Comparison of ENCODE assay signal across 8 mouse cellular contexts in genomic region chr7:74554608-74555311, GRCm38 (mm10). TPM values are rescaled to one million over a fixed set of nuclear protein-coding genes. Genes with fewer than 3 reads are reported as not detected.
DNase-seq lines count a peak whose midpoint lies in the region; ATAC-seq lines count a peak whose summit lies in the region.

Gene Slco3a1 (minus strand): TSS chr7:74554780.

- DNase-seq in adrenal gland, adult (ENCODE audit: inconsistent age in 2 of 2, low spot score in 1 of 2), result peak; percentile 87 to 94
- peak; percentile 80 for DNase-seq in embryo, embryonic 10.5 days (ENCODE audit: low spot score)
- peak; percentile 57 to 68 for DNase-seq in gastrocnemius, postnatal 4 days (ENCODE audit: low spot score in 2 of 2)
- DNase-seq in left cerebral cortex, postnatal 25 days (ENCODE audit: low spot score in 2 of 2), result peak; percentile 77
- DNase-seq in mesoderm, embryonic 11.5 days (ENCODE audit: low read depth, low spot score), result peak; percentile 68
- peak; percentile 61 for DNase-seq in right cerebral cortex, postnatal 36 days (ENCODE audit: low spot score in 2 of 2)
- DNase-seq in urinary bladder, postnatal 4 days (ENCODE audit: low spot score in 2 of 2), result peak; percentile 67 to 72

- H3K27me3 ChIP-seq in intestine, embryonic 16.5 days (replicated peaks; ENCODE audit: control insufficient read depth, insufficient read depth, low read length), result peaks cover 17% of the 10 kb centered on the region; the same call in 1 of the 2 replicates

- no peaks in the 10 kb centered on the region for H3K36me3 ChIP-seq in intestine, embryonic 16.5 days (ENCODE audit: control insufficient read depth, insufficient read depth, low read length)

- peak within 1 kb of the TSS; percentile 87 for H3K9ac ChIP-seq in intestine, embryonic 16.5 days (ENCODE audit: low read depth, low read length)

- 0 out of 2 replicates have a peak, but pooled peaks cover 3% of the 10 kb centered on the region for H3K4me1 ChIP-seq in intestine, embryonic 16.5 days (ENCODE audit: control insufficient read depth, insufficient read depth, low read length)

- peak within 1 kb of the TSS; percentile 61; the same call in 1 of the 2 replicates for H3K27ac ChIP-seq in intestine, embryonic 16.5 days (ENCODE audit: low read length)

- intact Hi-C loops in left cerebral cortex, postnatal 25 days (cut with DNase I), result loop anchor here (1.0 to 5.0 kb wide), 5 partner anchors 52 to 556 kb away; no protein-coding TSS in a partner anchor

- ATAC-seq in intestine, embryonic 16.5 days, result peak; percentile 89

- no peaks in the 10 kb centered on the region for H3K9me3 ChIP-seq in intestine, embryonic 16.5 days (ENCODE audit: control insufficient read depth, low read length)

- peak within 1 kb of the TSS; percentile 99 for H3K4me2 ChIP-seq in intestine, embryonic 16.5 days (ENCODE audit: low read depth, low read length)

- 1% methylated on average over 65 of the region's 66 CpGs for WGBS in intestine, embryonic 16.5 days

- peak within 1 kb of the TSS; percentile 73 for H3K4me3 ChIP-seq in intestine, embryonic 16.5 days (ENCODE audit: low read length)

RNA-seq across cellular contexts. Expression of gene Slco3a1, which starts in this region (rescaled TPM):
- total RNA-seq in gastrocnemius, postnatal 4 days (2021), result 10 to 100 TPM; 30.0 to 30.2 TPM
- 6.7 and 6.8 TPM in 2 replicates for polyA plus RNA-seq in intestine, embryonic 16.5 days (2015; fragmentation: Nextera tagmentation; extraction: Ambion mirVana)
- 10 to 100 TPM; 52.5 to 56.1 TPM for total RNA-seq in left cerebral cortex, postnatal 25 days (2021)

Comparison
In these comparisons a context has a peak if more than half of its experiments do, and no peak if none do; other contexts are left out.
1. Peak in every context shown above with its lines: DNase-seq, ATAC-seq, H3K4me3 ChIP-seq and H3K27ac ChIP-seq.